Mouse (Mus musculus): ENCODE data around the gene Nat8l. TPM values are rescaled to one million over a fixed set of nuclear protein-coding genes. Genes with fewer than 3 reads are reported as not detected.
A peak's percentile ranks its signal among the peaks of the same experiment; 100 is the strongest.

Nat8l gene
- polyA plus RNA-seq, 1 experiment, result 0.34 TPM

DNA sequence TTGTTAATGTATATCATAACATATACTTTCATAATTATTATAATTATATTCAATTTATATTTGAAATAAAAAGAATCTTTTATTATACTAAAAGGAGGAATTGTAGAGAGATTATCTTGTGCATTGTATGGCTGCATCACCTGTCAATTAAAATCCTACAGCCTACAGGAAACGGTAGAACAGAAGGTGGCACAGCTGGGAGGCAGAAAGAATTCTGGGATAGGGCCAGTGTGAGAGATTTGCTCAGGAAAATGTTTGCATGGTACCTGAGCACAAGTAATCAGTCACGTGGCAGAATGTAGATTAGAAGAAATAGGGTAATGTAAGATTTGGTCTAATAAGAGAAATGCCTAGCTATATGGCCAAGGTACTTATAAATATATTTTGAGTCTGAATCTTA, 21.0 kb upstream of the Nat8l start:
- TF ChIP-seq POLR2A (IDR thresholded peaks at IDR 0.05; ENCODE audit: low read depth, low read length) (no peak), CTCF (IDR thresholded peaks at IDR 0.05; ENCODE audit: extremely low read depth, insufficient read length, insufficient replicate concordance, low read depth, low read length) (no peak)
- Histone ChIP-seq H3K27me3 (ENCODE audit: control insufficient read depth, insufficient read depth, low read length) (no peaks in the 10 kb centered on the region), H3K36me3 (ENCODE audit: control insufficient read depth, insufficient read depth, low read length) (no peaks in the 10 kb centered on the region), H3K4me1 (ENCODE audit: control insufficient read depth, insufficient read depth, insufficient read length, low read length) (no peaks in the 10 kb centered on the region), H3K4me3 (ENCODE audit: low read depth, low read length) (no peak overlapping the region), H3K27ac (ENCODE audit: insufficient read depth, low read depth, low read length) (no peak overlapping the region)
- WGBS, result 51% methylated on average over 2 of the region's 2 CpGs

DNA sequence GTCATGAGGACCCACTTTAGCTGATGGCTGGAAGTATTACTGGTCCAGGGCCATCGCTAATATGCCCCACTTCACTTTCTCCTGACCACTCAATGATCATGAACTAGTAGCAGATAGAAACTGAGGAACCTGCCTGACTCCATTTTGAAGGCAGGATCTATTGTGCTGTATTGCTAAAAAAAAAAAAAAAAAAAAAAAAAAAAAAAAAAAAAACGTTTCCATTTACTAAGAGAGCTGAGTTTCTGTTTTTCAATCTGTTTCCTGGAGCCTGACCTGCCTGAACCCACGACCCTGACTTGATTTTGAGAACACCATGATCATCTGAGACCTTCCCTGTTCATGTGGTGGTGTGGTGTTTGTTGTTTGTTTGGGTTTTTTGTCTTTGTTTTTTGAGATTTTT, 19.5 kb upstream of the Nat8l start:
- 35% methylated on average over 3 of the region's 3 CpGs for WGBS
- H3K27me3 ChIP-seq (ENCODE audit: control insufficient read depth, insufficient read depth, low read length), result no peaks in the 10 kb centered on the region
- no peaks in the 10 kb centered on the region for H3K4me1 ChIP-seq (ENCODE audit: control insufficient read depth, insufficient read depth, insufficient read length, low read length)
- no peak overlapping the region for H3K27ac ChIP-seq (ENCODE audit: insufficient read depth, low read depth, low read length)
- TF ChIP-seq POLR2A (IDR thresholded peaks at IDR 0.05; ENCODE audit: low read depth, low read length) (no peak), CTCF (IDR thresholded peaks at IDR 0.05; ENCODE audit: extremely low read depth, insufficient read length, insufficient replicate concordance, low read depth, low read length) (no peak)
- no peaks in the 10 kb centered on the region for H3K36me3 ChIP-seq (ENCODE audit: control insufficient read depth, insufficient read depth, low read length)
- no peak overlapping the region for H3K4me3 ChIP-seq (ENCODE audit: low read depth, low read length)

DNA sequence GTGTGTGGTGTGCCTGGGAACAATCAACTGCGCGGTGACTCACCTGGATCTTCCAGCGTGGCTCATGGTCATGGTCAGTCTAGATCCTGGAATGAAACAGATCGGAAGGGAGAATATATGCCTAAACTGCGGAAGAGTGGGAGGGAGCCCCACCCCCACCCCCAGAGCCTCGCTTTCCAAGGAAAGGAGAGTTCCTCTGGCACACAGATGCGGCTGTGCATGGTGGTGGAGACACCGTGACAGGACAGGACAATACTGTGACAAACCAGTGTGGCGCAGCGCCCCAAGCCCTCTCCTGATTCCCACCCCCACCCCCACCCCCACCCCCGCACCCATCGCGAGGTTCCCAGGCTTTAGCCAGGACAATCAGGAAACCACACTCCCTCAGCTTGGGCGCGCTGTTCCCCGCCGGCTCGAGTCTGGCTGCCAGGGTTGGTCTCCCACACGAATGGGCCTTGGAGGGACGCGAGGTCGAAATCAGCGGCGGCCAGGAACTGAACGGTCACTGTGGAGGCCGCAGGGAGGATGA, 13.0 kb upstream of the Nat8l start:
- Histone ChIP-seq H3K4me1 (ENCODE audit: control insufficient read depth, insufficient read depth, insufficient read length, low read length) (peaks cover 5% of the 10 kb centered on the region; the same call in 1 of the 2 replicates), H3K27ac (ENCODE audit: insufficient read depth, low read depth, low read length) (no peak overlapping the region), H3K36me3 (ENCODE audit: control insufficient read depth, insufficient read depth, low read length) (no peaks in the 10 kb centered on the region), H3K27me3 (ENCODE audit: control insufficient read depth, insufficient read depth, low read length) (peaks cover 21% of the 10 kb centered on the region), H3K4me3 (ENCODE audit: low read depth, low read length) (peak overlapping the region; percentile 71)
- WGBS, result 8% methylated on average over 26 of the region's 26 CpGs
- TF ChIP-seq POLR2A (IDR thresholded peaks at IDR 0.05; ENCODE audit: low read depth, low read length), result no peak
- no peak for TF ChIP-seq CTCF (IDR thresholded peaks at IDR 0.05; ENCODE audit: extremely low read depth, insufficient read length, insufficient replicate concordance, low read depth, low read length)

DNA sequence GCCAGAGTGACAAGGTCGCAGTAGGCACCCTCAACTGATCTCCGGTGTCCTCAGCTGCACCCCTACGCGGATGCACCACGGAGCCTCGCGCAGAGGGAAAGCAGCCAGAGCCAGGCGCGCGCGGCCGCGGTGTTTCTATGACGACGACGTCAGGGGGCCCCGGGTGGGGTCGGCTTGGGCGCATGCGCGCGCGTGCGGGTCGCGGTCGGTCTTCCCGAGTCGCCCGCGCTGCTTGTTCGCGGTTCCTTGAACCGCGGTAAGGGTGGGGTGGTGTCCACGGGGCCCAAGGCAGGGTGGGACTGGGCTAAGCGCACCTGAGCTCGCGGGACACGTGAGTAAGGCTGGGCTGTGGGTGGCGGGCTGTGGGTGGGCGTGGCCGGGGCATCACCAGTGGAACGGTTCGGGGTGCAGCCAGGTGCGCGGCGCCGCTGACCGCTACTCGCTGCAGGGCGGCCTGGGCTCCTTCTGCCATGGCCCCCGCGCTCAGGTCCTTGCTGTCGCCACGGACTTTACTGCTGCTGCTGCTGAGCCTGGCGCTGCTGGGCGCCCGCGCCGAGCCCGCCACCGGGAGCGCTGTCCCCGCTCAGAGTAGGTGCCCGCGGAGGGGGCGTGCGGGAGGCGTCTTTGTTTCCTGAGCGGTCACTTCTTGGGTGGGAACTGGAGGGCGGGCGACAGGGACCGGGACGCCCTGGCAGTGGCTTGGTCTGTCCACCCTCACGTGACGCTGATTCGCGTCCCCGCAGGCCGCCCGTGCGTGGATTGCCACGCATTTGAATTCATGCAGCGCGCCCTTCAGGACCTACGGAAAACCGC, 12.3 kb upstream of the Nat8l start, which contains the start of gene Gm1673:
Gm1673 (plus strand) TSS at position 125 of the 813 bp plus-strand sequence.
- Histone ChIP-seq H3K36me3 (ENCODE audit: control insufficient read depth, insufficient read depth, low read length) (no peaks in the 10 kb centered on the region), H3K4me1 (ENCODE audit: control insufficient read depth, insufficient read depth, insufficient read length, low read length) (peaks cover 5% of the 10 kb centered on the region; the same call in 1 of the 2 replicates), H3K27ac (ENCODE audit: insufficient read depth, low read depth, low read length) (no peak within 1 kb of the TSS), H3K27me3 (ENCODE audit: control insufficient read depth, insufficient read depth, low read length) (peaks cover 21% of the 10 kb centered on the region), H3K4me3 (ENCODE audit: low read depth, low read length) (peak within 1 kb of the TSS; percentile 71)
- TF ChIP-seq POLR2A (IDR thresholded peaks at IDR 0.05; ENCODE audit: low read depth, low read length) (no peak), CTCF (IDR thresholded peaks at IDR 0.05; ENCODE audit: extremely low read depth, insufficient read length, insufficient replicate concordance, low read depth, low read length) (no peak)
- under 1% methylated on average over 88 of the region's 88 CpGs for WGBS

DNA sequence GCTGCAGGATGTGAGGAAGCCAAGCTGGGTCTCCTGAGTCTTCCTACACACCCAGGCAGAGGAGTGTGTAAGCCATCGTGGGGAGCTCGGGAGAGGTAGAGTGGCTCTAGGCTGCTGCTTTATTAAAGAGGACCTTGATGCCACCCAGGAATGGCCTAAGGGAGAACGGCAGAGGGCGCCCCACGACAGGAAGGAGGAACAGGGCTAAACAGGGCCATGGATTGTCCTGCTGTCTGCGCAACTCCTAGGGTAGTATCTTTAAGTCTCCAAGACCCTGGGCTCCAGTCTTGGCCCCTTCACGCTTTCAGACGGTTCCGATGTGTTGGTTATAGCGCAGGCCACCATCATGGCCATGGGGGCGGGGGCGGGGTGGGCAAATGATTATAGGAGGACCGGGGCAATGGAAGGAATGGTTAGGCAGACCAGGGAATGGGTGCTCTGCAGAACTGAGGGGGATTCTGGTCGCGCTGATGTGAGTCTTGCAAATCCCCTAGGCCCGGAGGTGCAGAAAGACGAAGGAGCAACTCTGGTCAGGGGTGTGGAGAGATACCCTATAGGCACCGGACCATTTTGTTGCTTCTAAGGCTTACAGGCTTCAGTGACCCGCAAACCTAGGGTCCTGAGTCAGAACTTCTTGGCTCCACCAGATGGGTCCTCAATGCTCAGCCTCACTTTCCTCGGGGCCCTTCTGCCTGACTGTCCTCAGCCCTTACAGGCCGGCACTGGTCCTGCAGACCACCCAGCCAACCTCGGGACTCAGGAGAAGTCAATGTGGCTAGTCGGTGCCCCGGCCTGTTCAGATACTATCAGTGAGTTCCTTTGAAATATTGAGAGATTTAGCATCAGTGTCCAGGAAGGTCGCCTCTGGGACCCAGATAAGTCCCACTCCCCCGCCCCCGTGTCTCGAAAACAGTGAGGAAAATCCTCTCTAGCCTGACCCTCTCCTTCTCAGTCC, 836 bp upstream of the Nat8l start:
- Histone ChIP-seq H3K4me1 (ENCODE audit: control insufficient read depth, insufficient read depth, insufficient read length, low read length) (peaks cover 4% of the 10 kb centered on the region), H3K4me3 (ENCODE audit: low read depth, low read length) (no peak overlapping the region), H3K36me3 (ENCODE audit: control insufficient read depth, insufficient read depth, low read length) (no peaks in the 10 kb centered on the region), H3K27me3 (ENCODE audit: control insufficient read depth, insufficient read depth, low read length) (peaks cover 38% of the 10 kb centered on the region), H3K27ac (ENCODE audit: insufficient read depth, low read depth, low read length) (no peak overlapping the region)
- TF ChIP-seq CTCF (IDR thresholded peaks at IDR 0.05; ENCODE audit: extremely low read depth, insufficient read length, insufficient replicate concordance, low read depth, low read length) (peak; percentile 29; the same call in 1 of the 2 replicates), POLR2A (IDR thresholded peaks at IDR 0.05; ENCODE audit: low read depth, low read length) (no peak)
- WGBS, result 41% methylated on average over 28 of the region's 28 CpGs

DNA sequence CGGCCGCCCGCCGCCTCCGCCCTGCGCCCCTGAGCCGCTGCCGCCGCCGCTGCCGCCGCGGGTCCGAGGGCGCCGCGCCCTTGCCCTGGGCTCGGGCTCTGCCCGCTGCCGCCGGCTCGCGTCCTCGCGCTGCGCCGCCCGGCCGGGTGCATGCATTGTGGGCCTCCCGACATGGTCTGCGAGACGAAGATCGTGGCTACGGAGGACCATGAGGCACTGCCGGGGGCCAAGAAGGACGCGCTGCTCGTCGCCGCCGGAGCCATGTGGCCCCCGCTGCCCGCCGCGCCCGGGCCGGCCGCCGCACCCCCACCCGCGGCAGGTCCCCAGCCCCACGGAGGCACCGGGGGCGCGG, 886 bp downstream of the Nat8l start:
- Histone ChIP-seq H3K27me3 (ENCODE audit: control insufficient read depth, insufficient read depth, low read length) (peaks cover 38% of the 10 kb centered on the region), H3K27ac (ENCODE audit: insufficient read depth, low read depth, low read length) (no peak overlapping the region), H3K36me3 (ENCODE audit: control insufficient read depth, insufficient read depth, low read length) (no peaks in the 10 kb centered on the region), H3K4me3 (ENCODE audit: low read depth, low read length) (peak overlapping the region; percentile 60), H3K4me1 (ENCODE audit: control insufficient read depth, insufficient read depth, insufficient read length, low read length) (peaks cover 4% of the 10 kb centered on the region)
- 1% methylated on average over 55 of the region's 55 CpGs for whole genome bisulfite sequencing
- no peak for TF ChIP-seq POLR2A (IDR thresholded peaks at IDR 0.05; ENCODE audit: low read depth, low read length)
- TF ChIP-seq CTCF (IDR thresholded peaks at IDR 0.05; ENCODE audit: extremely low read depth, insufficient read length, insufficient replicate concordance, low read depth, low read length), result no peak
